Mouse (Mus musculus) stomach, postnatal 0 days (tissue): ENCODE results near the gene Mob3b.

ENCODE experiments used
- CTCF ChIP-seq: IDR thresholded peaks from 2 replicates; pipeline ENCODE4 v1.5.1; 2016; ENCODE audit warnings: antibody characterized with exemption, low read depth, mild to moderate bottlenecking, moderate library complexity
- EP300 ChIP-seq: optimal IDR thresholded peaks from 2 replicates; pipeline ENCODE3; 2016; ENCODE audit warnings: antibody characterized with exemption

DNA sequence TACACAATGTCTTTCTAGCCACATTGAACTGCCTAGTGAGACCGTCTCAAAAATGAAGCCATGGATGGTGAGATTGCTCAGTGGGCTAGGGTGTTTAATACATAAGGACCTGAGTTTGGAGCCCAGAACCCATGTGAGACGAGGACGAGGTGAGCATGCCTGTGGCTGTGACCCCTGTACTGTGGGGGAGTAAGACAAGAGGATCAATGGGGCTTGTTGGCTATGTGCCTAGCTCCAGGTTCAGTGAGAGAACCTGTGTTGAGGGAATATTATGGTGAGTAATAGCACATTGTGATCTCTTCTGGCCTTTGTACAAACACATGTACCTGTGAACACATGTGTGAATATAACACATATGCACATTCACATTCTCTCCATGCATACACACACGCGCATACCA, 116.4 kb downstream of the Mob3b start:
- TF ChIP-seq CTCF (no peak), EP300 (no peak)
